Mouse (Mus musculus) lung, postnatal 0 days (tissue): Measurements from ENCODE around the gene Smagp. TPM values are rescaled to one million over a fixed set of nuclear protein-coding genes. Genes with fewer than 3 reads are reported as not detected.
A peak's percentile ranks its signal among the peaks of the same experiment; 100 is the strongest.
"Not testable (repeated sequence)": the region's sequence is repeated elsewhere in the genome, so short reads cannot be mapped to it uniquely, and the experiment has no call there.

Experiments
- ATAC-seq: fragments of 200-750 bp; cut with Nextera tagmentation; 2 replicates; pipeline ENCODE4 v1.8.0; 2017; ENCODE audit warnings: moderate library complexity
- DNase-seq: peaks from one replicate; pipeline ENCODE4 v3.0.0-alpha.2; 2016; ENCODE audit warnings: low spot score
- H3K27ac ChIP-seq: fragments of 300-500 bp; sonication (generic); 2 replicates; pipeline ENCODE4 v1.5.1; 2014; ENCODE audit warnings: antibody characterized with exemption, mild to moderate bottlenecking, low read length, mixed read lengths
- H3K27me3 ChIP-seq: fragments of 300-500 bp; sonication (generic); replicated peaks from 2 replicates; pipeline ENCODE4 v1.6.1; 2014; ENCODE audit warnings: low read length, mixed read lengths; ENCODE audit not compliant: insufficient read depth
- H3K36me3 ChIP-seq: fragments of 300-500 bp; sonication (generic); 2 replicates; pipeline ENCODE4 v1.6.1; 2014; ENCODE audit warnings: low read length, mixed read lengths; ENCODE audit not compliant: insufficient read depth
- H3K4me1 ChIP-seq: fragments of 300-500 bp; sonication (generic); 2 replicates; pipeline ENCODE4 v1.6.1; 2014; ENCODE audit warnings: antibody characterized with exemption, low read depth, low read length, mixed read lengths; ENCODE audit not compliant: insufficient read depth
- H3K4me2 ChIP-seq: fragments of 300-500 bp; sonication (generic); replicated peaks from 2 replicates; pipeline ENCODE4 v1.6.1; 2014; ENCODE audit warnings: low read depth, mild to moderate bottlenecking, low read length, moderate library complexity, mixed read lengths
- H3K4me3 ChIP-seq: fragments of 300-500 bp; sonication (generic); 2 replicates; pipeline ENCODE4 v1.5.1; 2014; ENCODE audit warnings: low read depth, low read length
- H3K9ac ChIP-seq: fragments of 300-500 bp; sonication (generic); replicated peaks from 2 replicates; pipeline ENCODE4 v1.6.1; 2014; ENCODE audit warnings: low read depth, mild to moderate bottlenecking
- H3K9me3 ChIP-seq: fragments of 300-500 bp; sonication (generic); 2 replicates; pipeline ENCODE4 v1.6.1; 2016; ENCODE audit warnings: low read length, mixed read lengths
- CTCF ChIP-seq: IDR thresholded peaks from 2 replicates; pipeline ENCODE4 v1.5.1; 2016; ENCODE audit warnings: antibody characterized with exemption, mild to moderate bottlenecking
- EP300 ChIP-seq: IDR thresholded peaks from 2 replicates; pipeline ENCODE4 v1.6.1; 2016; ENCODE audit warnings: antibody characterized with exemption, mild to moderate bottlenecking, control low read depth
- WGBS: fragments of 180-500 bp; shearing (Covaris S2); extraction: QIAGEN DNeasy Blood & Tissue Kit; methylation state at CpG from one replicate; pipeline ENCODE4 v1.1.7; 2014; 5-methylcytosine and 5-hydroxymethylcytosine counted together
- polyA plus RNA-seq: library from polyadenylated mRNA; unstranded; fragments of >200 nt; fragmentation: Nextera tagmentation; extraction: Ambion mirVana; gene quantifications from 2 replicates; pipeline ENCODE4 v1.2.1, GENCODE M21; 2015

Smagp gene
- polyA plus RNA-seq, 1 experiment from 2014 or later = 71.8 TPM

GRCm38 (mm10) chr15:100624435-100624834 lies 12.3 kb downstream of the Smagp start:
- no peak for DNase-seq
- Histone ChIP-seq H3K4me3 (no peak overlapping the region), H3K27me3 (no peaks in the 10 kb centered on the region), H3K36me3 (peaks cover 11% of the 10 kb centered on the region; the same call in 1 of the 2 replicates), H3K27ac (no peak overlapping the region), H3K4me1 (peaks cover 5% of the 10 kb centered on the region; the same call in 1 of the 2 replicates), H3K4me2 (no peak overlapping the region), H3K9ac (no peak overlapping the region), H3K9me3 (no peaks in the 10 kb centered on the region)
- WGBS = 92% methylated on average over 3 of the region's 3 CpGs
- TF ChIP-seq EP300 = no peak
- TF ChIP-seq CTCF = no peak
- no peak for ATAC-seq

DNA sequence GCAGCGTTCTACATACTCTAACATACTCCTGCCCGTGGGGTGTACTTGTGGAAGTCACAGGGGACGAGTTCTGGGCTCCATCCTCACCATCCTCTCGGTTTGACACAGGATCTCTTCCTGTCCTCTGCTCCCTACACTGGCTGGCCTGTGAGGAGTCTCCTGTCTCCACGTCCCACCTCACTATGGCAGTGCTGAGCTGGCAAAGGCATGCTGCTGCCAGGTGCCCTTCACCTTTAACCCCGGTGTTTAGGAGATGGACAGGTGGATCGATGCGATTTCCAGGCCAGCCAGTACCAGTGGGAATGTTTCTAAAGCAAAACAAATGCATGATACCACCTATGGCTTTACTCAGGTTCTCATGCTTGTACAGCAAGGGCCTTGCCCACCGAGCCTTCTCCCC lies 13.0 kb downstream of the Smagp start:
- no peaks in the 10 kb centered on the region for H3K27me3 ChIP-seq
- H3K4me3 ChIP-seq = no peak overlapping the region
- DNase-seq = no peak
- H3K36me3 ChIP-seq = peaks cover 14% of the 10 kb centered on the region; the same call in 1 of the 2 replicates
- ATAC-seq = no peak
- H3K9ac ChIP-seq = no peak overlapping the region
- no peaks in the 10 kb centered on the region for H3K9me3 ChIP-seq
- H3K27ac ChIP-seq = no peak overlapping the region
- WGBS = 85% methylated on average over 9 of the region's 9 CpGs
- H3K4me1 ChIP-seq = peaks cover 5% of the 10 kb centered on the region; the same call in 1 of the 2 replicates
- TF ChIP-seq CTCF (no peak), EP300 (no peak)
- H3K4me2 ChIP-seq = no peak overlapping the region

- DNase-seq (peak; percentile 60), ATAC-seq (peak; percentile 85)
- no peak for TF ChIP-seq CTCF
- TF ChIP-seq EP300 = peak; percentile 50; the same call in 1 of the 2 replicates
- WGBS = 60% methylated on average over 7 of the region's 7 CpGs
- Histone ChIP-seq H3K9me3 (no peaks in the 10 kb centered on the region), H3K4me3 (no peak overlapping the region), H3K4me2 (no peak overlapping the region), H3K36me3 (peaks cover 27% of the 10 kb centered on the region; the same call in 1 of the 2 replicates), H3K9ac (no peak overlapping the region), H3K27me3 (no peaks in the 10 kb centered on the region), H3K27ac (peak overlapping the region; percentile 60), H3K4me1 (no peaks in the 10 kb centered on the region)
Measured at GRCm38 (mm10) chr15:100622164-100622563, 14.6 kb downstream of the Smagp start.

DNA sequence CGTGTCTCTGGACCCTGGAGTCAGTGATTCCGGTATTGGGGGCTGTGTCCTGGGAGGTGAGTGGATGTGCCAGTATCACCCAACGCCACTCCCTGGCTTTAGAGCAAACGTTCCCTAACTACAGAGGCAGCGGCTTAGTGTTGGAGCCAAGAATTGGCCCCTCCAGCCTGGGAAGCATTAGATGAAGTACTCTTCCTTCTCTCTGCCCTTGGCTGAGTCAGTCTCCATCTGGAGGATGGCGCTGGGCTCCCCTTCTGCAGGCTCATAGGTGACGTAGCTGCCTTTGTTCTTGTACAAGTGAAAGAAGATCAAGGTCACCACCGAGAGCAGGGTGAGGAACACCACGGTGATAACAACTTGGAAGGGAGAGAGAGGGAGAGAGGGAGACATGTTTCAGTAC lies 15.1 kb downstream of the Smagp start:
- WGBS = 56% methylated on average over 9 of the region's 9 CpGs
- ATAC-seq = peak; percentile 64
- not testable (repeated sequence) for H3K4me3 ChIP-seq, H3K9ac ChIP-seq, H3K27me3 ChIP-seq, H3K4me2 ChIP-seq, H3K4me1 ChIP-seq, H3K9me3 ChIP-seq, DNase-seq
- Histone ChIP-seq H3K36me3 (peaks cover 27% of the 10 kb centered on the region; the same call in 1 of the 2 replicates), H3K27ac (peak overlapping the region; percentile 60)

- Histone ChIP-seq H3K27ac (no peak overlapping the region), H3K9ac (no peak overlapping the region)
- WGBS = 62% methylated on average over 7 of the region's 7 CpGs
Measured at GRCm38 (mm10) chr15:100619200-100619599, 17.5 kb downstream of the Smagp start.

DNA sequence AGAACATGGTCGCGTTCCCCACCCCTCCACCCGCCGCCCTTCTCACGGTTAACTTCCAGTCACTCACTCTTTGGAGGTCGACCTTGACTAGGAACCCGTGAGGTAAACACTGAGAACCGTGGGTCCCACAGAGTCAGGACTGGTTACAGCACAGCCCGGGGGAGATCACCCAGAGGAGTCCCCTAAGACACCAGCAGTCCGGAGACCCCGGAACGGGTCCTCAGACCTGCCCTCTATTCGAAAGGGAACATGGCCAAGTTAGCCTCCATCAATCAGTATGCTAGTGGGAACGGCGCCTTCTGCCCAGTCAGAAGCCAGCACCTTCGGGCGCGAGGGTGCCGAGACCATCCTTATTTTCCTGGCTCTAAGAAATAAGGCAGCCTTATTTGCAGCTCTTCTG lies 20.5 kb downstream of the Smagp start:
- Histone ChIP-seq H3K27ac (peak overlapping the region; percentile 100), H3K4me3 (peak overlapping the region; percentile 97), H3K4me1 (peaks cover 7% of the 10 kb centered on the region; the same call in 1 of the 2 replicates), H3K9me3 (no peaks in the 10 kb centered on the region), H3K27me3 (no peaks in the 10 kb centered on the region), H3K9ac (peak overlapping the region; percentile 98), H3K4me2 (peak overlapping the region; percentile 58), H3K36me3 (peaks cover 27% of the 10 kb centered on the region; the same call in 1 of the 2 replicates)
- TF ChIP-seq CTCF (no peak), EP300 (no peak)
- ATAC-seq = no peak
- DNase-seq = no peak
- under 1% methylated on average over 19 of the region's 19 CpGs for WGBS

More at GRCm38 (mm10) chr15:100619200-100619599, 17.5 kb downstream of the Smagp start:
- Histone ChIP-seq H3K4me2 (no peak overlapping the region), H3K9me3 (no peaks in the 10 kb centered on the region), H3K36me3 (peaks cover 27% of the 10 kb centered on the region; the same call in 1 of the 2 replicates), H3K27me3 (no peaks in the 10 kb centered on the region), H3K4me3 (no peak overlapping the region), H3K4me1 (no peaks in the 10 kb centered on the region)
- no peak for DNase-seq
- no peak for ATAC-seq
- TF ChIP-seq CTCF = no peak
- no peak for TF ChIP-seq EP300
